Mouse (Mus musculus): ENCODE data around the gene Kcns3. TPM values are rescaled to one million over a fixed set of nuclear protein-coding genes. Genes with fewer than 3 reads are reported as not detected.
A peak's percentile ranks its signal among the peaks of the same experiment; 100 is the strongest.

The Kcns3 gene
- polyA plus RNA-seq (2012; rRNA removed), result 0.12 and 0.18 TPM in 2 replicates

GRCm38 (mm10) chr12:11151015-11151414, at the start of gene Kcns3:
Gene Kcns3, minus strand, starts transcription at chr12:11151056.
- Histone ChIP-seq H3K4me1 (ENCODE audit: control insufficient read depth, insufficient read depth, low read length) (peaks cover 3% of the 10 kb centered on the region; the same call in 1 of the 2 replicates), H3K27ac (ENCODE audit: control insufficient read depth, insufficient read depth, low read depth, low read length) (no peak within 1 kb of the TSS), H3K4me3 (ENCODE audit: control insufficient read depth, low read depth, low read length) (peak within 1 kb of the TSS; percentile 58), H3K27me3 (ENCODE audit: control insufficient read depth, insufficient read depth, low read length) (no peaks in the 10 kb centered on the region), H3K36me3 (ENCODE audit: control insufficient read depth, insufficient read depth, low read length) (no peaks in the 10 kb centered on the region)
- TF ChIP-seq CTCF (IDR thresholded peaks at IDR 0.05; ENCODE audit: control insufficient read depth, insufficient read depth, insufficient replicate concordance, low read depth, low read length) (no peak), POLR2A (IDR thresholded peaks at IDR 0.05; ENCODE audit: control insufficient read depth, low read depth, low read length) (no peak)

GRCm38 (mm10) chr12:11198551-11198950, 47.7 kb upstream of the Kcns3 start:
- no peak for TF ChIP-seq POLR2A (IDR thresholded peaks at IDR 0.05; ENCODE audit: control insufficient read depth, low read depth, low read length)
- Histone ChIP-seq H3K36me3 (ENCODE audit: control insufficient read depth, insufficient read depth, low read length) (no peaks in the 10 kb centered on the region), H3K27me3 (ENCODE audit: control insufficient read depth, insufficient read depth, low read length) (no peaks in the 10 kb centered on the region), H3K27ac (ENCODE audit: control insufficient read depth, insufficient read depth, low read depth, low read length) (no peak overlapping the region), H3K4me1 (ENCODE audit: control insufficient read depth, insufficient read depth, low read length) (peaks cover 2% of the 10 kb centered on the region; the same call in 1 of the 2 replicates), H3K4me3 (ENCODE audit: control insufficient read depth, low read depth, low read length) (no peak overlapping the region)

- TF ChIP-seq POLR2A (IDR thresholded peaks at IDR 0.05; ENCODE audit: control insufficient read depth, low read depth, low read length) (no peak), CTCF (IDR thresholded peaks at IDR 0.05; ENCODE audit: control insufficient read depth, insufficient read depth, insufficient replicate concordance, low read depth, low read length) (no peak)
- Histone ChIP-seq H3K36me3 (ENCODE audit: control insufficient read depth, insufficient read depth, low read length) (no peaks in the 10 kb centered on the region), H3K27ac (ENCODE audit: control insufficient read depth, insufficient read depth, low read depth, low read length) (no peak overlapping the region)
Measured at GRCm38 (mm10) chr12:11198026-11198425, 47.2 kb upstream of the Kcns3 start.

DNA sequence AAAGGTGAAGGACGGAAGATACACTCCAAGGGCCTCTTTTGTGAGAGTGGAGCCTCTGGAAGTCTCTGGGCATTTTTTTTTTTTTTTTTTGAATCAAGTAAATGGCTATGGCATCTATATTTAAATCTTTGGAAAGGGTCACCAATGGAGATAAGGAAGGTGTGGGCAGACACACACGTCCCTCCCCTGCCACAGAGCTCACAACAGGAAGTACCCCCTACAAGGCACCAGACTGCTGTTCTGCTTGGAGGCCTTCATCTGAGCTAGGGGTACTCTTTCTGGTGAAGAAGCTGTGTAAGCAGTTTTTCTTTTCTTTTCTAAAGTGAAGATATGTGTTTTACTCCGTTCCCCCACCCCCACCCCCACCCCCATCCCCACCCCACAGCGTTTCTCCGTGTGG, 46.0 kb upstream of the Kcns3 start:
- Histone ChIP-seq H3K4me3 (ENCODE audit: control insufficient read depth, low read depth, low read length) (no peak overlapping the region), H3K36me3 (ENCODE audit: control insufficient read depth, insufficient read depth, low read length) (no peaks in the 10 kb centered on the region), H3K27me3 (ENCODE audit: control insufficient read depth, insufficient read depth, low read length) (no peaks in the 10 kb centered on the region), H3K4me1 (ENCODE audit: control insufficient read depth, insufficient read depth, low read length) (peaks cover 2% of the 10 kb centered on the region; the same call in 1 of the 2 replicates), H3K27ac (ENCODE audit: control insufficient read depth, insufficient read depth, low read depth, low read length) (no peak overlapping the region)
- no peak for TF ChIP-seq POLR2A (IDR thresholded peaks at IDR 0.05; ENCODE audit: control insufficient read depth, low read depth, low read length)
- TF ChIP-seq CTCF (IDR thresholded peaks at IDR 0.05; ENCODE audit: control insufficient read depth, insufficient read depth, insufficient replicate concordance, low read depth, low read length), result no peak

More at GRCm38 (mm10) chr12:11198026-11198425, 47.2 kb upstream of the Kcns3 start:
- Histone ChIP-seq H3K27me3 (ENCODE audit: control insufficient read depth, insufficient read depth, low read length) (no peaks in the 10 kb centered on the region), H3K4me1 (ENCODE audit: control insufficient read depth, insufficient read depth, low read length) (peaks cover 2% of the 10 kb centered on the region; the same call in 1 of the 2 replicates), H3K4me3 (ENCODE audit: control insufficient read depth, low read depth, low read length) (no peak overlapping the region)

- Histone ChIP-seq H3K27ac (ENCODE audit: control insufficient read depth, insufficient read depth, low read depth, low read length) (no peak overlapping the region), H3K36me3 (ENCODE audit: control insufficient read depth, insufficient read depth, low read length) (no peaks in the 10 kb centered on the region), H3K4me3 (ENCODE audit: control insufficient read depth, low read depth, low read length) (peak overlapping the region; percentile 49), H3K4me1 (ENCODE audit: control insufficient read depth, insufficient read depth, low read length) (peaks cover 2% of the 10 kb centered on the region; the same call in 1 of the 2 replicates), H3K27me3 (ENCODE audit: control insufficient read depth, insufficient read depth, low read length) (no peaks in the 10 kb centered on the region)
- TF ChIP-seq POLR2A (IDR thresholded peaks at IDR 0.05; ENCODE audit: control insufficient read depth, low read depth, low read length) (no peak), CTCF (IDR thresholded peaks at IDR 0.05; ENCODE audit: control insufficient read depth, insufficient read depth, insufficient replicate concordance, low read depth, low read length) (peak; percentile 89)
Measured at GRCm38 (mm10) chr12:11196142-11196597, 45.3 kb upstream of the Kcns3 start.

DNA sequence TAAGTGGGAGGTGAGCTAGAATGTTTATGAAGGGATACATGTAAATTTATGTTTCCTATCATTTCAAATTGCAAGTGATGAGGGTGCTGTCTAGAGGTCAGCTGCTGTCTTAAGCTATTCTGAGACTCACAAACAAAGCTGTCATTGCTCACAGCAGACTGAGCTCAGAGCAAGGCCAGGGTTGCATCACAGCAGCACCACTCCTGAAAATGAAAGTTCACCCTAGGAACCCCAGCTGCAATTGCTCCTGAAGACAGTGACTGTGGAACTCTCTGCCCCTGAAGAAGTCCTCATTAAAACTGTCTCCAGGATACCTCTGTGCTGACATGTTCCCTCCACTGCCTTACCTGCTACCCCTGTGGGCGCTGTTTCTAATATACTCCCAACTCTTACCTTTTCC, 44.2 kb upstream of the Kcns3 start:
- Histone ChIP-seq H3K27me3 (ENCODE audit: control insufficient read depth, insufficient read depth, low read length) (no peaks in the 10 kb centered on the region), H3K4me1 (ENCODE audit: control insufficient read depth, insufficient read depth, low read length) (peaks cover 2% of the 10 kb centered on the region; the same call in 1 of the 2 replicates), H3K27ac (ENCODE audit: control insufficient read depth, insufficient read depth, low read depth, low read length) (no peak overlapping the region), H3K36me3 (ENCODE audit: control insufficient read depth, insufficient read depth, low read length) (no peaks in the 10 kb centered on the region), H3K4me3 (ENCODE audit: control insufficient read depth, low read depth, low read length) (no peak overlapping the region)
- TF ChIP-seq POLR2A (IDR thresholded peaks at IDR 0.05; ENCODE audit: control insufficient read depth, low read depth, low read length), result no peak
- no peak for TF ChIP-seq CTCF (IDR thresholded peaks at IDR 0.05; ENCODE audit: control insufficient read depth, insufficient read depth, insufficient replicate concordance, low read depth, low read length)

- TF ChIP-seq CTCF (IDR thresholded peaks at IDR 0.05; ENCODE audit: control insufficient read depth, insufficient read depth, insufficient replicate concordance, low read depth, low read length), result peak; percentile 68; the same call in 1 of the 2 replicates
- TF ChIP-seq POLR2A (IDR thresholded peaks at IDR 0.05; ENCODE audit: control insufficient read depth, low read depth, low read length), result no peak
- H3K4me3 ChIP-seq (ENCODE audit: control insufficient read depth, low read depth, low read length), result no peak overlapping the region
- H3K4me1 ChIP-seq (ENCODE audit: control insufficient read depth, insufficient read depth, low read length), result no peaks in the 10 kb centered on the region
- no peaks in the 10 kb centered on the region for H3K36me3 ChIP-seq (ENCODE audit: control insufficient read depth, insufficient read depth, low read length)
- no peak overlapping the region for H3K27ac ChIP-seq (ENCODE audit: control insufficient read depth, insufficient read depth, low read depth, low read length)
- H3K27me3 ChIP-seq (ENCODE audit: control insufficient read depth, insufficient read depth, low read length), result no peaks in the 10 kb centered on the region
Measured at GRCm38 (mm10) chr12:11178486-11179154, 27.8 kb upstream of the Kcns3 start.

Measured in testis, adult 2 months (tissue).